25 mouse cellular contexts compared by ENCODE assay signal in the genomic region with DNA sequence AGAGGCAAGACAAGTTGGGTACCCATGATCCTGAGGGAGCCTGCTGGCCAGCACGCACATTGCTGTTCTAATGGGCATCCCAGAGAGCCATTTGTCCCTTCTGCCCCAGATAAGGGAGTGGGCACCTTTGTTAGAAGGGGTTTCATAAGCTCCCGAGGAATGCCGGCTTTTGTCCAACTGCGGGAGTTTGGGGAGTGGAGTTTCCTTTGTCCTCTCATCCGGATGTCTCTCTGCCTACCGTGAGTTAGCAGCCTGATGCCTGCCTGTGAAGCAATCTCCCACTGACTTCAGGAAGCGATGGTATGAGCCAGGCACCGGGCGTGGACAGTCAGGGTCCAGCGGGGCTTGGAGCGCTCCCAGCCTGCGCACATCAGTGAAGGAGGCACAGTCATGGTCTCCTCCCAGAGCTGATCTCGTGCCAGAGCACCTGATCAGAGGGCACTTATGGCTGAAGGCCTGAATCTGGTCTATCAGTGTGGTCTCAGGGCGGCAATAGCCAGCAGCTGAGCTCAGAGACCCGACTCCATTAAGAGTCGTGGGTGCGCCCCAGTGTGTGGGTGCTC. TPM values are rescaled to one million over a fixed set of nuclear protein-coding genes. Genes with fewer than 3 reads are reported as not detected.
DNase-seq lines count a peak whose midpoint lies in the region; ATAC-seq lines count a peak whose summit lies in the region.
"Had no signal": no experiment of that assay in that cellular context is flagged by ENCODE, and none has a peak within 500 bp of the region (broad histone marks: within the 10 kb centered on the region; RNA-seq: fewer than 3 reads in every experiment).

No protein-coding gene starts in this region.

- no peak overlapping the region for H3K27ac ChIP-seq in forebrain, embryonic 13.5 days
- no peak overlapping the region for H3K27ac ChIP-seq in forebrain, embryonic 12.5 days
- peak overlapping the region; percentile 9; the same call in 1 of the 2 replicates for H3K27ac ChIP-seq in liver, embryonic 15.5 days (replicated peaks)
- H3K27ac ChIP-seq in liver, embryonic 11.5 days (ENCODE audit: low read depth, low read length) = no peak overlapping the region
- H3K27ac ChIP-seq in embryonic facial prominence, embryonic 14.5 days (replicated peaks; ENCODE audit: low read depth, low read length) = no peak overlapping the region
- H3K27ac ChIP-seq: embryonic facial prominence, embryonic 15.5 days; heart, embryonic 10.5 days; hindbrain, embryonic 15.5 days; kidney, postnatal 0 days; limb, embryonic 15.5 days; lung, embryonic 15.5 days; midbrain, embryonic 12.5 days; neural tube, embryonic 13.5 days had no signal

- H3K27me3 ChIP-seq in forebrain, embryonic 13.5 days = no peaks in the 10 kb centered on the region
- H3K27me3 ChIP-seq in forebrain, embryonic 12.5 days = no peaks in the 10 kb centered on the region
- H3K27me3 ChIP-seq in liver, embryonic 15.5 days = no peaks in the 10 kb centered on the region
- no peaks in the 10 kb centered on the region for H3K27me3 ChIP-seq in liver, embryonic 11.5 days (replicated peaks; ENCODE audit: control insufficient read depth, insufficient read depth, low read length)
- no peaks in the 10 kb centered on the region for H3K27me3 ChIP-seq in embryonic facial prominence, embryonic 14.5 days (replicated peaks; ENCODE audit: control insufficient read depth, insufficient read depth, low read length)
- H3K27me3 ChIP-seq: embryonic facial prominence, embryonic 15.5 days; hindbrain, embryonic 15.5 days; limb, embryonic 15.5 days; lung, embryonic 15.5 days; midbrain, embryonic 12.5 days; neural tube, embryonic 13.5 days had no signal

- H3K4me2 ChIP-seq in forebrain, embryonic 13.5 days = no peak overlapping the region
- no peak overlapping the region for H3K4me2 ChIP-seq in forebrain, embryonic 12.5 days
- no peak overlapping the region for H3K4me2 ChIP-seq in liver, embryonic 15.5 days
- no peak overlapping the region for H3K4me2 ChIP-seq in liver, embryonic 11.5 days
- H3K4me2 ChIP-seq in embryonic facial prominence, embryonic 14.5 days (ENCODE audit: low read depth, low read length) = no peak overlapping the region
- H3K4me2 ChIP-seq: embryonic facial prominence, embryonic 15.5 days; hindbrain, embryonic 15.5 days; limb, embryonic 15.5 days; lung, embryonic 15.5 days; midbrain, embryonic 12.5 days; neural tube, embryonic 13.5 days had no signal

- no peaks in the 10 kb centered on the region for H3K36me3 ChIP-seq in forebrain, embryonic 13.5 days (ENCODE audit: poor library complexity, severe bottlenecking)
- H3K36me3 ChIP-seq in forebrain, embryonic 12.5 days (replicated peaks) = 0 out of 2 replicates have a peak, but pooled peaks cover 2% of the 10 kb centered on the region
- peaks cover 64% of the 10 kb centered on the region for H3K36me3 ChIP-seq in liver, embryonic 15.5 days (replicated peaks)
- no peaks in the 10 kb centered on the region; the same call in 1 of the 2 replicates for H3K36me3 ChIP-seq in liver, embryonic 11.5 days (ENCODE audit: control insufficient read depth, insufficient read depth, low read length)
- no peaks in the 10 kb centered on the region for H3K36me3 ChIP-seq in embryonic facial prominence, embryonic 14.5 days (ENCODE audit: control insufficient read depth, insufficient read depth, low read length)
- H3K36me3 ChIP-seq: hindbrain, embryonic 15.5 days had no signal

- H3K9me3 ChIP-seq in forebrain, embryonic 13.5 days (replicated peaks) = 0 out of 2 replicates have a peak, but pooled peaks cover 3% of the 10 kb centered on the region
- 0 out of 2 replicates have a peak, but pooled peaks cover 5% of the 10 kb centered on the region for H3K9me3 ChIP-seq in forebrain, embryonic 12.5 days
- no peaks in the 10 kb centered on the region for H3K9me3 ChIP-seq in liver, embryonic 15.5 days (replicated peaks)
- no peaks in the 10 kb centered on the region; the same call in 1 of the 2 replicates for H3K9me3 ChIP-seq in liver, embryonic 11.5 days (ENCODE audit: control insufficient read depth, low read length)
- H3K9me3 ChIP-seq in embryonic facial prominence, embryonic 14.5 days (ENCODE audit: control insufficient read depth, low read length) = no peaks in the 10 kb centered on the region
- H3K9me3 ChIP-seq: embryonic facial prominence, embryonic 15.5 days; heart, embryonic 10.5 days; limb, embryonic 15.5 days; lung, embryonic 15.5 days; neural tube, embryonic 13.5 days had no signal

- no peaks in the 10 kb centered on the region for H3K4me1 ChIP-seq in forebrain, embryonic 13.5 days
- H3K4me1 ChIP-seq in forebrain, embryonic 12.5 days = peaks cover 4% of the 10 kb centered on the region; the same call in 1 of the 2 replicates
- peaks cover 33% of the 10 kb centered on the region for H3K4me1 ChIP-seq in liver, embryonic 15.5 days (replicated peaks)
- H3K4me1 ChIP-seq in liver, embryonic 11.5 days (replicated peaks; ENCODE audit: control insufficient read depth, insufficient read depth, low read length) = no peaks in the 10 kb centered on the region
- H3K4me1 ChIP-seq in embryonic facial prominence, embryonic 14.5 days (ENCODE audit: control insufficient read depth, insufficient read depth, low read length) = no peaks in the 10 kb centered on the region
- H3K4me1 ChIP-seq: embryonic facial prominence, embryonic 15.5 days; hindbrain, embryonic 15.5 days; lung, embryonic 15.5 days; midbrain, embryonic 12.5 days had no signal

- ATAC-seq in forebrain, embryonic 13.5 days = 0 out of 2 replicates have a peak, but pooled peaks have one; percentile 16
- ATAC-seq in forebrain, embryonic 12.5 days (ENCODE audit: low FRiP score) = no peak
- no peak for ATAC-seq in liver, embryonic 15.5 days (ENCODE audit: insufficient read depth)
- no peak for ATAC-seq in liver, embryonic 11.5 days (replicated peaks; ENCODE audit: low FRiP score)
- ATAC-seq in embryonic facial prominence, embryonic 14.5 days (ENCODE audit: low read depth) = peak; percentile 15; the same call in 1 of the 2 replicates
- ATAC-seq: activated CD4-positive, CD25-positive, alpha-beta regulatory T cell, adult 4 months; forebrain, embryonic 14.5 days had no signal

- WGBS in forebrain, embryonic 13.5 days = 39% methylated on average over 17 of the region's 17 CpGs
- 42% methylated on average over 17 of the region's 17 CpGs for WGBS in forebrain, embryonic 12.5 days
- WGBS in liver, embryonic 15.5 days (ENCODE audit: insufficient replicate concordance) = 69% methylated on average over 17 of the region's 17 CpGs
- WGBS in liver, embryonic 11.5 days = 79% methylated on average over 17 of the region's 17 CpGs
- WGBS in embryonic facial prominence, embryonic 14.5 days = 69% methylated on average over 17 of the region's 17 CpGs

- no peak for DNase-seq in liver, embryonic 11.5 days (ENCODE audit: low spot score)
- peak; percentile 83 for DNase-seq in Muller cell, postnatal 12 days (ENCODE audit: inconsistent ontology term)
- no peak for DNase-seq in embryonic facial prominence, embryonic 14.5 days (ENCODE audit: low spot score)
- DNase-seq in gastrocnemius, adult 8-10 months (ENCODE audit: low spot score in 2 of 2) = no peak
- DNase-seq in ovary, adult 18-20 months (ENCODE audit: low spot score) = no peak
- DNase-seq: adrenal gland, postnatal 10 days; B cell, adult 2 months; cerebellum, adult 9-10 months; heart, postnatal 10 days; kidney, adult 11 months; lung, postnatal 4 days; right cerebral cortex, postnatal 25 days had no signal

- no peak overlapping the region for H3K4me3 ChIP-seq in forebrain, embryonic 13.5 days
- no peak overlapping the region for H3K4me3 ChIP-seq in forebrain, embryonic 12.5 days (replicated peaks)
- no peak overlapping the region for H3K4me3 ChIP-seq in liver, embryonic 15.5 days (replicated peaks)
- H3K4me3 ChIP-seq in liver, embryonic 11.5 days (ENCODE audit: low read depth, low read length) = no peak overlapping the region
- H3K4me3 ChIP-seq in embryonic facial prominence, embryonic 14.5 days (ENCODE audit: low read depth, low read length) = no peak overlapping the region
- H3K4me3 ChIP-seq: embryonic facial prominence, embryonic 15.5 days; heart, embryonic 10.5 days; hindbrain, embryonic 15.5 days; limb, embryonic 15.5 days; lung, embryonic 15.5 days; midbrain, embryonic 12.5 days; neural tube, embryonic 13.5 days had no signal

- no peak overlapping the region for H3K9ac ChIP-seq in forebrain, embryonic 13.5 days
- H3K9ac ChIP-seq in forebrain, embryonic 12.5 days = no peak overlapping the region
- H3K9ac ChIP-seq in liver, embryonic 15.5 days = no peak overlapping the region
- H3K9ac ChIP-seq in liver, embryonic 11.5 days (ENCODE audit: low read depth, low read length) = no peak overlapping the region
- H3K9ac ChIP-seq in embryonic facial prominence, embryonic 14.5 days (ENCODE audit: low read depth, low read length) = no peak overlapping the region
- H3K9ac ChIP-seq: embryonic facial prominence, embryonic 15.5 days; hindbrain, embryonic 15.5 days; limb, embryonic 15.5 days; lung, embryonic 15.5 days; midbrain, embryonic 12.5 days; neural tube, embryonic 13.5 days had no signal

RNA-seq across cellular contexts. Expression of a gene that starts 15.9 kb away (rescaled TPM):
- polyA plus RNA-seq in forebrain, embryonic 13.5 days (2015; fragmentation: Nextera tagmentation; extraction: Ambion mirVana) = 140 and 148 TPM in 2 replicates
- 158 and 173 TPM in 2 replicates for polyA plus RNA-seq in forebrain, embryonic 12.5 days (2016; fragmentation: Nextera tagmentation; extraction: Ambion mirVana)
- polyA plus RNA-seq in liver, embryonic 15.5 days (2015; fragmentation: Nextera tagmentation; extraction: Ambion mirVana) = 496 and 514 TPM in 2 replicates
- 610 and 611 TPM in 2 replicates for polyA plus RNA-seq in liver, embryonic 11.5 days (2014; fragmentation: Nextera tagmentation; extraction: Ambion mirVana)
- 183 and 186 TPM in 2 replicates for polyA plus RNA-seq in embryonic facial prominence, embryonic 14.5 days (2014; fragmentation: Nextera tagmentation; extraction: Ambion mirVana)
- total RNA-seq in gastrocnemius, adult 8-10 months (2022) = 10 to 100 TPM; 57.5 to 66.9 (median 60.3) TPM

RNA-seq across cellular contexts. Expression of a gene that starts 38.8 kb away (rescaled TPM):
- polyA plus RNA-seq in forebrain, embryonic 13.5 days (2015; fragmentation: Nextera tagmentation; extraction: Ambion mirVana) = 0.12 and 0.16 TPM in 2 replicates
- 0.13 and 0.14 TPM in 2 replicates for polyA plus RNA-seq in forebrain, embryonic 12.5 days (2016; fragmentation: Nextera tagmentation; extraction: Ambion mirVana)
- polyA plus RNA-seq in liver, embryonic 15.5 days (2015; fragmentation: Nextera tagmentation; extraction: Ambion mirVana) = 2.9 and 3.0 TPM in 2 replicates
- 1.4 and 1.8 TPM in 2 replicates for polyA plus RNA-seq in liver, embryonic 11.5 days (2014; fragmentation: Nextera tagmentation; extraction: Ambion mirVana)
- polyA plus RNA-seq in embryonic facial prominence, embryonic 14.5 days (2014; fragmentation: Nextera tagmentation; extraction: Ambion mirVana) = 1.8 and 3.0 TPM in 2 replicates
- 1 to 10 TPM; 2.9 to 5.0 (median 3.6) TPM for total RNA-seq in gastrocnemius, adult 8-10 months (2022)

Comparison
In these comparisons a context has a peak if more than half of its experiments do, and no peak if none do; other contexts are left out.
1. ATAC-seq: peak in forebrain, embryonic 13.5 days (single experiment) and embryonic facial prominence, embryonic 14.5 days (single experiment); none in forebrain, embryonic 12.5 days (single experiment), liver, embryonic 15.5 days (single experiment) and liver, embryonic 11.5 days (single experiment).